Mouse (Mus musculus) heart, postnatal 36 days (tissue): ENCODE data around the gene Gm21992. TPM values are rescaled to one million over a fixed set of nuclear protein-coding genes. Genes with fewer than 3 reads are reported as not detected.

Experiments
- DNase-seq, 2 experiments: peaks; one replicate each; pipeline ENCODE4 v3.0.0; 2021 to 2022
- intact Hi-C: fragments of 180-260 bp; cut with DNase I; formaldehyde crosslinking; loops from one replicate; pipeline ENCODE4 v1.15.1; 2025
- total RNA-seq, 2 experiments: library from RNA; stranded (reverse); gene quantifications; 2 replicates each; pipeline ENCODE4 v1.2.3; 2021

The Gm21992 gene
- total RNA-seq, 2 experiments from 2014 or later, result 18.3 to 19.8 TPM

DNA sequence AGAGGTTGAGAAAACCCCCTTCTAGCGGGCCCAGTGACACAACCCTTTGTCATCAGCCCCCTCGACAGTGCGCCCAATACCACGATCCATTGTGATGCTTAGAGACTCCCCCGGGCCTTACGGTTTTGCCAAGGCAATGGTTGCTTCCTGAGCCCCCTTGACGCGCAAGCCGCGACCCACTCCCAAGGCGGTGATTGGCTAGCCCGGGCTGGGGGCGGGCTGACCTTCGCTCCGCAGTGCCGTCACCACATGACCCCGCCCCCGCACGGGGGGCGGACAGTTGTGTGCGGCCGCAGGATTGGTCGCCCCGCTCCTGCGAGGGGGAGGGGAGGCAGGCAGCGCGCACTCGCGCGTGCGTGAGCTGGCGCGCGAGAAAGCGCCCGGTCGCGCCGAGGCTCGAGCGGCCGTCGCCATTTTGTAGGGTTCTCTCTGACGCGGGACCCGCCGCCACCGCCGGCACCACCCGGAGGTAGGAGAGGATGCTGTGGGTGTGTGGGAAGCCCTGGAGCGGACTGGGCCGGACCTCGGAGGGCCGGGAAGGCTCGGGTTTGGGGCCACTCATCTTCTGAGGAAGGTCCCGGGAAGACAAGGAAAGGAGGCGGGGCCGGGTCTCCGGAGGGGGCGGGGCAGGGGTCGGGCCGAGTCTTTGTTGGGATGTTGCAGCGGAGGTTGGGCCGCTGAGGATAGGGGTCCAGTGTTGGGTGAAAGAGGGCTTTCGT, 55.1 kb downstream of the Gm21992 start, which contains the start of gene Rbm4b:
Gene Rbm4b, plus strand, starts transcription at position 305 of the 719 bp plus-strand sequence.
- intact Hi-C loops, result loop anchor here (2.0 to 5.0 kb wide), 3 partner anchors 36 to 152 kb away; partner anchors contain the start of genes Gm21992, Rbm14 and Rbm4
- peak; percentile 95 for DNase-seq

DNA sequence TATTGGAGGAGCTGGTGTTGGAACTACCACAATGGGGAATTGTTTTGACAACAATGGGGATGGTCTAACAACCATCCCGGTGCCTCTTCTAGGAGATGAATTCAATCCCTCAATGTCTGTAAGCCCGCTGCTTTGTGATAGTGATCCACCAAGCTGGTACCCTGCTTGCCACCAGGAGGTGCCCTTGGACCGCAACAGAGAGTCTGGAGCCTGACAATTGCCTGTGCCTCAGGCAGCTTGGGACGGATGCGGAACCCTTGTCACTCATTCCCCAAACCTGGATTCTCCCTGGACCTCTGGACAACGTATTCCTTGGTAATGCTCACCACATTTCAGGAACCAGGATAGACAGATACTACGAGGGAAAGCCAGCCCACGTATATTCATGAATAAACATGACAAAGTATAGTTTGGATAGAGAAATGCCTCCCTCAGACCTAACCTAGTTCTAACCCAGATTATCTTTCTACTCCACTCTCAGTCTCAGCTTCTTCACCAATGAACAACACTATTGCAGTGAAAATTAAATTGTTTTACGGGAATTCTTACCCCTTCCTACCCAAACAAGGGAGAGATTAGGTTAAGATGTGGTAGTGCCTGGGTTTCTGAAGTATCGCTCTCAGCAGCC, 55.7 kb downstream of the Gm21992 start:
- peak; percentile 87 to 90 for DNase-seq
- intact Hi-C loops, result loop anchor here (1.0 to 5.0 kb wide), 6 partner anchors 37 to 245 kb away; partner anchors contain the start of genes Gm21992, Mrpl11, Rbm14 and Rbm4

DNA sequence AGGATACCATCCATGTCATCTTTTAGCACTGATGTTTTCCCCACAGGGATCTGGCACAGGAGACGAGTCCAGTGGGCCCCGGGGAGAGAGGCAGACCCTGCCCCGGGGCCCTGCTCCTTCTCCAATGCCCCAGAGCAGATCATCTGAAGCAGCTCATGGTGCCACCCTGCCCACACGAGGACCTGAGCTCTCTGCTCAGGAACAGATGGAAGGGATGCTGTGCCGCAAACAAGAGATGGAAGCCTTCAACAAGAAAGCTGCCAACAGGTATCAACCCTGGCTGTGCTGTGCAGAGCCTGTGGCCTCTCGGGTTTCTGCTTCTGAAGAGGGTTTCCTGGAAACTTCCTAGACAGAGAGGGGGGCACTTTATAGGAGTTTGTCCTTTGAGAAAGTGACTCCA, 61.4 kb downstream of the Gm21992 start:
- intact Hi-C loops, result no loop called here

DNA sequence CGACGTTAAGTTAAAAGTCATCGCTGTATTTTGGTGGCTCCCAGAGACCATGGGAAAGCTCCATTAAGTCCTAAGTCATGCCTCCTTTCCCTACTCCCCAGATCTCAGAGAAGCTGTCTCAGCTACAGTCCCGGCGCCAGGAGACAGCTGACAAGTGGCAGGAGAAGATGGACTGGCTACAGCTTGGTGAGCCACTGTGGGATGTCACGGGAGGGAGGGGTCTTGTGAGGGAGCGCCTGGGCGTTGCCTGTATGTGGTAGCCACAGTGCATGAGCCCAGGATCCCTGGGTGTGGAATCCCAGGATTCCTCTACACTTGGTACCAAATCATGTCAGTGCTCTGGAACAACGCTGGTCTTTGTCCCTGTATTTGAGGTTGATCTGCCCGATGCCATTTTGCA, 62.9 kb downstream of the Gm21992 start:
- no peak for DNase-seq
- intact Hi-C loops, result no loop called here

More for the DNA sequence above, 61.4 kb downstream of the Gm21992 start:
- DNase-seq, result no peak

DNA sequence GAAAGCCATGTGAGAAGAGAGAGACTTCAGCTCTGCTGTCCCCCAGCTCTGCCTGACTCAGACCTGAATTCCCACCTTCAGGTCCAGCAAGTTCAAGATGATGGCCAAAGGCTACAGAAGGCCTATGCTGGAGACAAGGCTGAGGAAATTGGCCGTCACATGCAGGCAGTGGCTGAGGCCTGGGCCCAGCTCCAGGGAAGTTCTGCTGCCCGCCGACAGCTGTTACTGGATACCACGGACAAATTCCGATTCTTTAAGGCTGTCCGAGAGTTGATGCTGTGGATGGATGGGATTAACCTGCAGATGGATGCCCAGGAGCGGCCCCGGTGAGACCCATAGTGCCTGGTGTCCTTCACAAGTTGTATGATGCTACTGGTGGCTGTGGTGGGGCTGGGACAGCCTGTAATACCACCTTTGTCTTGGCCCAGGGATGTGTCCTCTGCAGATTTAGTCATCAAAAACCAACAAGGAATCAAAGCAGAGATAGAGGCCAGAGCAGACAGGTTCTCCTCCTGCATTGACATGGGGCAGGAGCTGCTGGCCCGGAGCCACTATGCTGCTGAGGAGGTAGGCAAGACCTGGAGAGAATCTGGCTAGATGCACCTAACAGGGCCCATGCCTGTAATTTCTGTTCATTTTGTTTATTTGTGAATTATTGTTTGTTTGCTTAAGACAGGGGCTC, 63.6 kb downstream of the Gm21992 start:
- intact Hi-C loops, result no loop called here
- no peak for DNase-seq

DNA sequence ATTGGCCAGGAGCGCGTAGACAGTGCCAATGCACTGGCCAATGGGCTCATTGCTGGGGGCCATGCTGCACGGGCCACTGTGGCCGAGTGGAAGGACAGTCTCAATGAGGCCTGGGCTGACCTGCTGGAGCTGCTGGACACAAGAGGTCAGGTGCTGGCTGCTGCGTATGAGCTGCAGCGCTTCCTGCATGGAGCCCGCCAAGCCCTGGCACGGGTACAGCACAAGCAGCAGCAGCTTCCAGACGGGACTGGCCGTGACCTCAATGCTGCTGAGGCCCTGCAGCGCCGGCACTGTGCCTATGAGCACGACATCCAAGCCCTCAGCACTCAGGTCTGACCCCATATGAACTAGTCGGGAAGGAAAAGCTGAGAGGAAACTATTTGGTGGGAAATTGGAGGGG, 64.8 kb downstream of the Gm21992 start:
- intact Hi-C loops, result no loop called here

DNA sequence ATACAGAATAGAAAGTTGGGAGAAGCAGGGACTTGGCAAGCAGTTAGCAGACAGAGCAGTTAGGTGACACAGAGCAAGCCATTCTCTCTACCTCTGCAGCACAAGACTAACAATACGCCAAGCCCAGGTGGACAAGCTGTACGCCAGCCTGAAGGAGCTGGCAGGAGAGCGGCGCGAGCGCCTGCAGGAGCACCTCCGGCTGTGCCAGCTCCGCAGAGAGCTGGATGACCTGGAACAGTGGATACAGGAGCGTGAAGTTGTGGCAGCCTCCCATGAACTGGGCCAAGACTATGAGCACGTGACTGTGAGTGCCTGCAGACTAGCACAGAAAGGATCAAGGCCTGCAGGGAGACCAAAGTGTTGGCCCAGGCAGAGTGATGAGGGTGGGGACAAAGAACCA, 65.7 kb downstream of the Gm21992 start:
- intact Hi-C loops, result no loop called here
- no peak for DNase-seq

More for the DNA sequence above, 64.8 kb downstream of the Gm21992 start:
- peak; percentile 29 to 53 for DNase-seq

DNA sequence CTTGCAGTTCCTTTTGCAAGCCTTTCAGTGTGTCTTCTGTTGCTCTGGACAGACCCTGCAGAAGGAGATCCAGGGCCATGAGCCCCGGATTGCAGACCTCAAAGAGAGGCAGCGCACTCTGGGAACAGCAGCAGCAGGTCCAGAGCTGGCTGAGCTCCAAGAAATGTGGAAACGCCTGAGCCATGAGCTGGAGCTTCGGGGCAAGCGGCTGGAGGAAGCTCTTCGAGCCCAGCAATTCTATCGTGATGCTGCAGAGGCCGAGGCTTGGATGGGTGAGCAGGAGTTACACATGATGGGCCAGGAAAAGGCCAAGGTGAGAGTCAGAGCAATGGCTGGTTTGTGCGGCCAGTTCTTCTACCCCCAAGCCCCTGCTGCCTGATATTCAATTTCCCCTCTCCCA, 66.4 kb downstream of the Gm21992 start:
- intact Hi-C loops, result no loop called here
- peak; percentile 30 to 40 for DNase-seq

DNA sequence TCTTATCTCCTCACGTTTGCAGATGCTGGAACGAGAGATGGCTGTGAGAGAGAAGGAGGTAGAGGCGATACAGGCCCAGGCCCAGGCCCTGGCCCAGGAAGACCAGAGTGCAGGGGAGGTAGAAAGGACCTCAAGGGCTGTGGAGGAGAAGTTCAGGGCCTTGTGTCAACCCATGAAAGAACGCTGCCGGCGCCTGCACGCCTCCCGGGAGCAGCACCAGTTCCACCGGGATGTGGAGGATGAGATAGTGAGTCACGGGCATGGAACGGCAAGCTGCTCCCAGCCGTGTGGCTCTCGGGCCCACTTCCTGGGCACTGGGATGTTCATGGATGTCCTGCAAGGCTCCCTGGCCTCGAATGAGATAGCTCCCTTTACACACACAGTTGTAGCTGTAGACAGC, 67.4 kb downstream of the Gm21992 start:
- intact Hi-C loops, result no loop called here
- no peak for DNase-seq

DNA sequence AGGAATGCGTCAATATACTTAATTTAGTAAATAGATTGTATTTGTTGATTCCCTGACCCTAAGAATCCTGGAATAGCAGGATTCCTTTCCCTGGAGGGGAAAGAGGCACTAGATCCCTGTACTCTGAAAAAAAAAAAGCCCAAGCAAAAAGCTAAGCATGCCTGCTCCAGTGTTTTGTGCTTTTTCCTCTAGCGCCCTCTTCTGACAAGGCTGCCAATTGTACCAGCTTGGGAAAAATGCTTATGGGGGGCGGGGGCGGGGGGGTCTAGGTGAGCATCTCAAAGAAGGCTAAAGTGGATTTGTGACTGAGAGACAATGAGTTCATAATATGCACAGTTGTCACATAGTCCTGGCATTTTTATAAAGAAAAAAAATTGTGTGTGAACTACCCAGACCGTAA, 67.9 kb downstream of the Gm21992 start:
- intact Hi-C loops, result loop anchor here (1.0 kb wide), 1 partner anchor 246 kb away; no protein-coding TSS in a partner anchor
- peak in 1 of 2 experiments; percentile 18 for DNase-seq

DNA sequence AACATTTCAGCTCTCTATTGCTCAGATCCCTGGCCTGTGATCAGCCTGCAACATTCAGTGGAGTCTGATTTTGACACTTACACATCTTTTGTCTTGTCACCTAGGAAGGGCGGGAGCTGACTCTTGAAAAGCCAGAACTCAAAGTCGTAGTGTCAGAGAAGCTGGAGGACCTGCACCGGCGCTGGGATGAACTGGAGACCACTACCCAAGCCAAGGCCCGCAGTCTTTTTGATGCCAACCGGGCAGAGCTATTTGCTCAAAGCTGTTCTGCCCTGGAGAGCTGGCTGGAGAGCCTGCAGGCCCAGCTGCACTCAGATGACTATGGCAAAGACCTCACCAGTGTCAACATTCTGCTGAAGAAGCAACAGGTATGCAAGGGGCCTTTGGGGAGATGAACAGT, 69.2 kb downstream of the Gm21992 start:
- DNase-seq, result no peak
- intact Hi-C loops, result no loop called here

DNA sequence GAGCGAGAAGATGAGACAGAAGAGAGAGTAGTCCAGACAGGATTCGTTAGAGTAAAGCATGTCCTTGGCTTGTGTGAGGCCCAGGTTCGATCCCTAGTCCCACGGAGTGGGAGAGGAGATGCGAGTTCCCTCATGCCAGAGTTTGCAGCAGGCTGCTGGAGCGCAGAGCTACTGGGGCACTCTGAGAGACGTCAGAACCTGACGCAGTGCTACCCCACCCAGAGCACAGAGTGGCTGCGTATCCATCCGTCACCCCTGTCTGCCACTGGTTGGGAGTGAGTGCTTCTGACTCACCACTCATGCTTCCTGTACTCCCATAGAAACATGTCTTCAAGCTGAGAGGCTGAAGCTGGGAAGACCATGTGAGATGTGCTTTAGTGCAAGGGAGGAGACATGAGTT, 69.9 kb downstream of the Gm21992 start:
- DNase-seq, result no peak
- intact Hi-C loops, result no loop called here

DNA sequence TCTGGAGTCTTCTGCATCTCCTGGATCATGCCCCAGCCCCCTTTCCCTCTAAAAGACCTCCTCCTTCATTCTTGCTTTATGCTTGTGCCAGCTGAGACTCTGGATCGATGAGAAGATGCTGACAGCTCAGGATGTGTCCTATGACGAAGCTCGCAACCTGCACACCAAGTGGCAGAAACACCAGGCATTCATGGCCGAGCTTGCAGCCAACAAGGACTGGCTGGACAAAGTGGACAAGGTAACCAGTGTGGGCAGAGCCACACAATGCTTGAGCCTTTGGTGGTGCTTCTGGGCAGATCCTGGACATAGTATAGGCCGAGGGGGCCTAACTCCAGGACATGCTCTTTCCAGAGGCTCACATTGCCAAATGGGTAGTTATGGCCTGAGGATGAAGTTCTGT, 71.7 kb downstream of the Gm21992 start:
- DNase-seq, result no peak
- intact Hi-C loops, result loop anchor here (1.0 kb wide), 1 partner anchor 110 kb away; no protein-coding TSS in a partner anchor

DNA sequence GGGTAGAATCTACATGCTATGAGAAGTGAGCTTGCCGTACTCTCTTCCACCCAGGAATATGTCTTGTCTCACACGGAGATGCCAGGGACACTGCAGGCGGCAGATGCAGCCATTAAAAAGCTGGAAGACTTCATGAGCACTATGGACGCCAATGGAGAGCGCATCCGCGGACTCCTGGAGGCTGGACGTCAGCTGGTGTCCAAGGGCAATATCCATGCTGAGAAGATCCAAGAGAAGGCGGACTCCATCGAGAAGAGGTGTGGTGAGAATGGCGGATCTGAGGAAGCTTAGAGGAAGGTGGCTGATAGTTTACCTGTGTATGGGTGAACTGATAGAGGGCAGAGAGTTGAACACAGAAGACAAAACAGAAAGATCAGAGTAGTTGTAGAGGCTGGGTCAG, 72.4 kb downstream of the Gm21992 start:
- no peak for DNase-seq
- intact Hi-C loops, result no loop called here

DNA sequence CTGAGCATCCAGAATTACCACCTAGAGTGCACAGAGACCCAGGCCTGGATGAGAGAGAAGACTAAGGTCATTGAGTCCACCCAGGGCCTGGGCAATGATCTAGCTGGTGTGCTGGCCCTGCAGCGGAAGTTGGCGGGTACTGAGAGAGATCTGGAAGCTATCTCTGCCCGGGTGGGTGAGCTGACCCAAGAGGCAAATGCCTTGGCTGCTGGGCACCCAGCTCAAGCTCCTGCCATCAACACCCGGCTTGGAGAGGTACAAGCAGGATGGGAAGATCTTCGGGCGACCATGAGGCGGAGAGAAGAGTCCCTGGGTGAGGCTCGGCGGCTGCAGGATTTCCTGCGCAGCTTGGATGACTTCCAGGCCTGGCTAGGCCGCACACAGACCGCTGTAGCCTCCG, 73.5 kb downstream of the Gm21992 start:
- intact Hi-C loops, result no loop called here
- DNase-seq, result peak in 1 of 2 experiments; percentile 16

DNA sequence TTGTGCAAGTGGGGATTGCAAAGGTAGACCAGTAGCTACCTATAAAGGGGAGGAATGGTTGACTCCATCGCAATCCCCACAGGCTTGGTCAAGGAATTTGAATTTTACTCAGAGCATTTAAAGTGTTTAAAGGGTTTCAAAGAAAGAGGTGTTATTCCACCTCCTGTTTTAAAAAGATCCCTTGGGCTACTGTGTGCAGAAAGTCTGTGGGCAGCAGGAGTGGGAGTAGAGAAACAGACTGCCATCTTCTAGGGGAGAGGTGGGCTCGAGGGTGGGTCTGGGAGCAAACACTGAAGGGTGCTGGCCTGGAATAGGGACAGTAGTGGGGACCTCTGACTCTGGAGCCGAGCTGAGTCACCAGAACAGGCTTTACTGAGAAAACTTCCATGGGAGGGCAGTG, 78.4 kb downstream of the Gm21992 start:
- intact Hi-C loops, result no loop called here
- no peak for DNase-seq

DNA sequence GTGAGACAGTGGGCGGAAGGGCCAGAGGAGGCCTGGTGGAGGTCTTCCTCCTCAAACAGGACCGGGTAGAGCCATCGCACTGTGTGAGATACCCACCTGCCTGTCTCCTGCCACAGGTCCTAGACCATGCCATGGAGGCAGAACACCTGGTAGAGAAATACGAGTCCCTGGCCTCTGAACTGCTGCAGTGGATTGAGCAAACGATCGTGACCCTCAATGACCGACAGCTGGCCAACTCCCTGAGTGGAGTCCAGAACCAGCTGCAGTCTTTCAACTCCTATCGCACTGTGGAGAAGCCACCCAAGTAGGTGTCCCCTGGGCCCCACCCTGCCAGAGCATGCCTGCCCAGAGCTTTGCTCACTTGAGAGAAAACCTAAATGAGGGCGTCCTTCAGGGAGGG, 82.2 kb downstream of the Gm21992 start:
- intact Hi-C loops, result no loop called here
- DNase-seq, result no peak

DNA sequence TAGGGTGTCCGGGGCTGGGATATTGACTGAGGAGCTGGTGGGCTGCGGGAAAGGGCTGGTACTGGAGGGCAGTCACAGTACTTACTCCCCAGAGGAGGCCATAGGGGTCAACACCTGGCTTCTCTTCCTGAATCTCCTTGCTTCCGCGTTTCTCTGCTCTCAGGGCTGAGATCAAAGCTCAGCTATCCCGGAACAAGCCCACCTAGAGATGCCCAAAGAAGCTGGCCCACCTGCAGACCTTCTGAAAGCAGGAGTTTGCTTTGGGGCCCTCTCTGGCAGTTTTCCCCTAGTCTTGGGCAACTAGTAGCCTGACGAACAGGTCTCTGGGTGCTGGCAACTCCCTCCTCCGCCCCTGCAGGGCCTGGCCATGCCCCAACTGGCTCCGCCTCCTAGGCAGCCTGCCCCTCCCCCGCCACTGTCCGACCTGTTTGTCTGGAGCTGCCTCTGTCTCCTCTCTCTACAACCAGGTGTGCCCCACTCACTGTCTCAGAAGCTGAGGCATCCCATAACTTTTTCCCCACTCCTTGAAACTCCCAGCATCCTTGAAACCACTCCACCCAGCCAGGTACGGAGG, 90.7 kb downstream of the Gm21992 start:
- intact Hi-C loops, result no loop called here
- no peak for DNase-seq

DNA sequence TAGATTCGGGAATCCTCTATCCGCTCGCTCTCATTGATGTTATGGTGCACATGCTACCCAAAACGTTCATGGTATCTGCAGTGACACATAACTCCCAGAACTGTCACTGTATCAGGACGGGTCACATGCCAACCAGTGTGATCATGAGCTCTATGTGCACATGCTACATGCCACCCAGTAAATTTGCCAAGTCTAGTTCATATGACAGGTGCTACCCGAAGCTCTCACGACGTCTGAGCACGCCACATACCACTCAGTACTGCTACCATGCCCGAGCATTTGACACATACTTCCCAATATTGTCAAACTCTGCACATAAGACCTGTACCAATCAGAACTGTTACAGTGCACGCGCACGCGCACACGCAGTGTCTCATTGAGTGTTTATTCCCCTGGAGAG, 91.3 kb downstream of the Gm21992 start:
- no peak for DNase-seq
- intact Hi-C loops, result no loop called here

DNA sequence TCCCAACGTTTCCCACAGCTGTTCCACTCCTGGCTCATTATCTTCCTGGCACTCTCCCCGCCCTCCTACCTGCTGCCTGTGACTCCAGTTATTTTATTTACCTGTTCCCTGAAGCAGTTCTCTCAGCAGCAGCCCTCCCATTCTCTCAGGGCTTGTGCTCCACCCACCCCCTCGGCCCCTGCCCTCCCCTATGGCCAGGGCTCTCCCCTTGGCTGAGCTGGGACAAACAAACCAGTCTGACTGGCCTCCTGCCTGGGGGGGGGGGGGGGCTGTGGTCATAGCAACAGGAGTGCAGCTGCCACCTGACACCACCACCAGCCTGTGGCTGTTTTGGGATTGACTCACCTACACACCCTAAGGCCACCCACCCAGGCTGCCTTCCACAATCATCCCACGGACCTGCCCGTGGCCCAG, 92.1 kb downstream of the Gm21992 start:
- intact Hi-C loops, result no loop called here

DNA sequence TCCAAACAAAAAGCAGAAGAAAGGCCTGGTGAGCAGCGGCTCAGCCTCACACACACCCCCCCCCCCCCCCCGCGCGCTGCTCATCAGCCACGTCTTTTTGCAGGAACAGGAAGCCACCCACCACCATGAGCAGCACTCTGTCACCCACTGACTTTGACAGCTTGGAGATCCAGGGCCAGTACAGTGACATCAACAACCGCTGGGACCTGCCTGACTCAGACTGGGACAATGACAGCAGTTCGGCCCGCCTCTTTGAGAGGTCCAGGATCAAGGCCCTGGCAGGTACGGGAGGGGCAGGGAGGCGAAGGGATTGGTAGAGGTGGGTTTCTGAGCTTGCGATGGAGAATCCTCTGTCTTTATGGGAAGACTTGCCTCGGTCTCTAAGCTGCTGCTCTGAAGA, 92.7 kb downstream of the Gm21992 start:
- intact Hi-C loops, result no loop called here
- no peak for DNase-seq

More for the DNA sequence above, 92.1 kb downstream of the Gm21992 start:
- no peak for DNase-seq
